Mouse (Mus musculus): ENCODE measurements around the gene Eid1. TPM values are rescaled to one million over a fixed set of nuclear protein-coding genes. Genes with fewer than 3 reads are reported as not detected.
A peak's percentile ranks its signal among the peaks of the same experiment; 100 is the strongest.

Gene Eid1
- polyA plus RNA-seq (2015; fragmentation: Nextera tagmentation; extraction: Ambion mirVana) = 376 and 397 TPM in 2 replicates

GRCm38 (mm10) chr2:125672957-125673631 lies at the start of gene Eid1:
TSS of gene Eid1 (plus strand) at chr2:125673095.
- Histone ChIP-seq H3K9me3 (no peaks in the 10 kb centered on the region), H3K27ac (peak within 1 kb of the TSS; percentile 98), H3K36me3 (replicated peaks) (no peaks in the 10 kb centered on the region), H3K27me3 (replicated peaks) (no peaks in the 10 kb centered on the region), H3K9ac (peak within 1 kb of the TSS; percentile 95), H3K4me1 (peaks cover 11% of the 10 kb centered on the region), H3K4me3 (peak within 1 kb of the TSS; percentile 81), H3K4me2 (peak within 1 kb of the TSS; percentile 64)
- under 1% methylated on average over 64 of the region's 79 CpGs for WGBS
- peak; percentile 96 for ATAC-seq (replicated peaks)

GRCm38 (mm10) chr2:125623211-125623610 lies 49.7 kb upstream of the Eid1 start:
- Histone ChIP-seq H3K4me3 (no peak overlapping the region), H3K9me3 (no peaks in the 10 kb centered on the region), H3K9ac (no peak overlapping the region), H3K36me3 (replicated peaks) (no peaks in the 10 kb centered on the region), H3K27me3 (replicated peaks) (no peaks in the 10 kb centered on the region), H3K4me1 (peaks cover 22% of the 10 kb centered on the region), H3K4me2 (no peak overlapping the region), H3K27ac (no peak overlapping the region)
- WGBS = 97% methylated on average over 15 of the region's 15 CpGs
- ATAC-seq (replicated peaks) = no peak

GRCm38 (mm10) chr2:125624127-125624685 lies 48.7 kb upstream of the Eid1 start:
- 18% methylated on average over 9 of the region's 9 CpGs for WGBS
- H3K4me1 ChIP-seq = peaks cover 22% of the 10 kb centered on the region
- no peaks in the 10 kb centered on the region for H3K9me3 ChIP-seq
- H3K36me3 ChIP-seq (replicated peaks) = no peaks in the 10 kb centered on the region
- H3K27ac ChIP-seq = no peak overlapping the region
- ATAC-seq (replicated peaks) = no peak
- H3K4me3 ChIP-seq = peak overlapping the region; percentile 73
- peak overlapping the region; percentile 50 for H3K9ac ChIP-seq
- H3K27me3 ChIP-seq (replicated peaks) = no peaks in the 10 kb centered on the region
- peak overlapping the region; percentile 67 for H3K4me2 ChIP-seq

GRCm38 (mm10) chr2:125624837-125625351 lies 48.0 kb upstream of the Eid1 start, which contains the start of gene Cep152:
TSS of gene Cep152 (minus strand) at chr2:125625113.
- Histone ChIP-seq H3K4me2 (peak within 1 kb of the TSS; percentile 67), H3K4me1 (peaks cover 22% of the 10 kb centered on the region), H3K27ac (no peak within 1 kb of the TSS), H3K9ac (peak within 1 kb of the TSS; percentile 50), H3K9me3 (no peaks in the 10 kb centered on the region), H3K4me3 (peak within 1 kb of the TSS; percentile 73), H3K27me3 (replicated peaks) (no peaks in the 10 kb centered on the region), H3K36me3 (replicated peaks) (no peaks in the 10 kb centered on the region)
- under 1% methylated on average over 50 of the region's 50 CpGs for WGBS
- peak; percentile 99 for ATAC-seq (replicated peaks)

- Histone ChIP-seq H3K4me2 (no peak overlapping the region), H3K9ac (no peak overlapping the region), H3K9me3 (no peaks in the 10 kb centered on the region), H3K27ac (no peak overlapping the region), H3K27me3 (replicated peaks) (no peaks in the 10 kb centered on the region), H3K4me1 (peaks cover 19% of the 10 kb centered on the region), H3K4me3 (no peak overlapping the region), H3K36me3 (replicated peaks) (no peaks in the 10 kb centered on the region)
- WGBS = 81% methylated on average over 4 of the region's 4 CpGs
- no peak for ATAC-seq (replicated peaks)
Measured at GRCm38 (mm10) chr2:125626536-125626935, 46.4 kb upstream of the Eid1 start.

GRCm38 (mm10) chr2:125628487-125628886 lies 44.4 kb upstream of the Eid1 start:
- no peaks in the 10 kb centered on the region for H3K9me3 ChIP-seq
- ATAC-seq (replicated peaks) = no peak
- H3K9ac ChIP-seq = no peak overlapping the region
- no peak overlapping the region for H3K4me2 ChIP-seq
- 90% methylated on average over 6 of the region's 6 CpGs for WGBS
- H3K36me3 ChIP-seq (replicated peaks) = no peaks in the 10 kb centered on the region
- H3K4me1 ChIP-seq = peaks cover 17% of the 10 kb centered on the region
- H3K27me3 ChIP-seq (replicated peaks) = no peaks in the 10 kb centered on the region
- no peak overlapping the region for H3K27ac ChIP-seq
- H3K4me3 ChIP-seq = no peak overlapping the region

- no peak for ATAC-seq (replicated peaks)
- WGBS = 95% methylated on average over 2 of the region's 2 CpGs
Measured at GRCm38 (mm10) chr2:125630010-125630409, 42.9 kb upstream of the Eid1 start.

GRCm38 (mm10) chr2:125637331-125637730 lies 35.6 kb upstream of the Eid1 start:
- 86% methylated on average over 7 of the region's 7 CpGs for WGBS
- H3K4me3 ChIP-seq = no peak overlapping the region
- H3K4me1 ChIP-seq = no peaks in the 10 kb centered on the region
- no peaks in the 10 kb centered on the region for H3K27me3 ChIP-seq (replicated peaks)
- H3K36me3 ChIP-seq (replicated peaks) = no peaks in the 10 kb centered on the region
- H3K4me2 ChIP-seq = no peak overlapping the region
- no peak overlapping the region for H3K9ac ChIP-seq
- no peak for ATAC-seq (replicated peaks)
- no peaks in the 10 kb centered on the region for H3K9me3 ChIP-seq
- H3K27ac ChIP-seq = no peak overlapping the region

More at GRCm38 (mm10) chr2:125630010-125630409, 42.9 kb upstream of the Eid1 start:
- Histone ChIP-seq H3K27me3 (replicated peaks) (no peaks in the 10 kb centered on the region), H3K36me3 (replicated peaks) (no peaks in the 10 kb centered on the region), H3K27ac (no peak overlapping the region), H3K4me1 (0 out of 2 replicates have a peak, but pooled peaks cover 6% of the 10 kb centered on the region), H3K9ac (no peak overlapping the region), H3K9me3 (no peaks in the 10 kb centered on the region), H3K4me3 (no peak overlapping the region), H3K4me2 (no peak overlapping the region)

- H3K27me3 ChIP-seq (replicated peaks) = no peaks in the 10 kb centered on the region
- H3K4me3 ChIP-seq = no peak overlapping the region
- H3K9ac ChIP-seq = no peak overlapping the region
- no peak overlapping the region for H3K27ac ChIP-seq
- no peaks in the 10 kb centered on the region for H3K9me3 ChIP-seq
- WGBS = 56% methylated on average over 6 of the region's 6 CpGs
- no peak for ATAC-seq (replicated peaks)
- H3K36me3 ChIP-seq (replicated peaks) = no peaks in the 10 kb centered on the region
- H3K4me1 ChIP-seq = no peaks in the 10 kb centered on the region
- no peak overlapping the region for H3K4me2 ChIP-seq
Measured at GRCm38 (mm10) chr2:125644912-125645311, 28.0 kb upstream of the Eid1 start.

GRCm38 (mm10) chr2:125650038-125650437 lies 22.9 kb upstream of the Eid1 start:
- no peak overlapping the region for H3K4me2 ChIP-seq
- H3K9me3 ChIP-seq = no peaks in the 10 kb centered on the region
- no peaks in the 10 kb centered on the region for H3K27me3 ChIP-seq (replicated peaks)
- H3K9ac ChIP-seq = no peak overlapping the region
- no peaks in the 10 kb centered on the region for H3K36me3 ChIP-seq (replicated peaks)
- WGBS = 91% methylated on average over 5 of the region's 5 CpGs
- H3K27ac ChIP-seq = no peak overlapping the region
- H3K4me3 ChIP-seq = no peak overlapping the region
- ATAC-seq (replicated peaks) = no peak
- no peaks in the 10 kb centered on the region for H3K4me1 ChIP-seq

- Histone ChIP-seq H3K27ac (no peak overlapping the region), H3K4me2 (no peak overlapping the region), H3K27me3 (replicated peaks) (no peaks in the 10 kb centered on the region), H3K36me3 (replicated peaks) (no peaks in the 10 kb centered on the region), H3K9ac (no peak overlapping the region), H3K4me1 (no peaks in the 10 kb centered on the region), H3K4me3 (no peak overlapping the region), H3K9me3 (no peaks in the 10 kb centered on the region)
- WGBS = 94% methylated on average over 14 of the region's 14 CpGs
- no peak for ATAC-seq (replicated peaks)
Measured at GRCm38 (mm10) chr2:125650742-125651352, 22.0 kb upstream of the Eid1 start.

GRCm38 (mm10) chr2:125651563-125651962 lies 21.3 kb upstream of the Eid1 start:
- Histone ChIP-seq H3K4me3 (no peak overlapping the region), H3K4me1 (no peaks in the 10 kb centered on the region), H3K36me3 (replicated peaks) (no peaks in the 10 kb centered on the region), H3K27ac (no peak overlapping the region), H3K9ac (no peak overlapping the region), H3K9me3 (no peaks in the 10 kb centered on the region), H3K27me3 (replicated peaks) (no peaks in the 10 kb centered on the region), H3K4me2 (no peak overlapping the region)
- 41% methylated on average over 8 of the region's 8 CpGs for WGBS
- no peak for ATAC-seq (replicated peaks)
